Mouse (Mus musculus): Measurements from ENCODE around the gene Adk. TPM values are rescaled to one million over a fixed set of nuclear protein-coding genes. Genes with fewer than 3 reads are reported as not detected.

The Adk gene
- polyA plus RNA-seq, 1 experiment from 2014 or later, result 197 TPM

DNA sequence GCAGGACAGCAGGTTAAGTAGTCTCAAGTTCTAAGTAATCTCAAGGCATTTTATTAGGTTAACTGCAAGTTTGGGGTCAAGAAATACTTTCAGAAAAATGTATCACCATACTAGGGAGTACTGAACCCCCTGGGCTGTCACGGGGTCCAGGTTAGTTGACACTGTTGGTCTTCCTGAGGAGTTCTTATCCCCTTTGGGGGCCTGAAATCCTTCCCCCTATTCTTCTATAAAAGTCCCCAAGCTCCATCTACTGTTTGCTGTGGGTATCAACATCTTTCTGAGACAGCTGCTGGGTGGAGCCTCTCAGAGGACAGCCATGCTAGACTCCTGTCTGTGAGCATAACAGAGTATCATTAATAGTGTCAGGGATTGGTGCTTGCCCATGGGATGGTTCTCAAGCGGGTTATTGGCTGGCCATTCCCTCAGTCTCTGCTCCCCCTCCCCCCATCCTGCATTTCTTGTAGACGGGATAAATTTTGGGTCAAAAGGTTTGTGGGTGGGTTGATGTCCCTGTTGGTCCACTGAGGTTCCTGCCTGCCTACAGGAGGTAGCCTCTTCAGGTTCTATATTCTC lies 63.6 kb downstream of the Adk start:
- Histone ChIP-seq H3K27me3 (no peaks in the 10 kb centered on the region), H3K36me3 (replicated peaks) (no peaks in the 10 kb centered on the region), H3K27ac (replicated peaks) (0 out of 2 replicates have a peak overlapping the region, but pooled peaks have one; percentile 21), H3K9ac (no peak overlapping the region), H3K4me3 (replicated peaks) (no peak overlapping the region), H3K9me3 (replicated peaks) (no peaks in the 10 kb centered on the region), H3K4me2 (no peak overlapping the region), H3K4me1 (replicated peaks) (peaks cover 37% of the 10 kb centered on the region)
- peak; percentile 33; the same call in 1 of the 2 replicates for ATAC-seq (ENCODE audit: insufficient read depth)
- 49% methylated on average over 3 of the region's 3 CpGs for WGBS (ENCODE audit: insufficient replicate concordance)

DNA sequence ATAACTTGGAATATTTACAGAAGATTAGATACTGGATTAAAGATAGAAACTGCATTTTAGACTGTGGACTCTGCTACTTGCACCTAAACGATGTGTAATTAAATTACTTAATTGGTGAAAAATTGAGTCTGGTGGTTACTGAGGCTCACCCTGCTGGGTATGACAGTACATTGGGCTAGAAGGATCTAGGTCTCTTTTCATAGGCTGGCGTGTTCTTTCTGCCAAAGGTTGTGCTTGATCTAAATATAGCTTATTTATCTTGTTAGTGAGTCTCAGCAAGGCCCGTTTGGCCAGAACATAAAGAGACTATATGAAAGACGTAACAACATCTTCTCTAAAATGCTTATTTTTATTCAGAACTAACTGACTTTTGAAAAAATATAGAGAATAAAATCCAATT lies 65.7 kb downstream of the Adk start:
- Histone ChIP-seq H3K36me3 (replicated peaks) (no peaks in the 10 kb centered on the region), H3K4me2 (no peak overlapping the region), H3K27me3 (no peaks in the 10 kb centered on the region), H3K4me1 (replicated peaks) (peaks cover 28% of the 10 kb centered on the region), H3K27ac (replicated peaks) (no peak overlapping the region), H3K4me3 (replicated peaks) (no peak overlapping the region), H3K9ac (no peak overlapping the region), H3K9me3 (replicated peaks) (no peaks in the 10 kb centered on the region)
- WGBS (ENCODE audit: insufficient replicate concordance), result 55% methylated on average over 4 of the region's 4 CpGs
- ATAC-seq (ENCODE audit: insufficient read depth), result no peak

DNA sequence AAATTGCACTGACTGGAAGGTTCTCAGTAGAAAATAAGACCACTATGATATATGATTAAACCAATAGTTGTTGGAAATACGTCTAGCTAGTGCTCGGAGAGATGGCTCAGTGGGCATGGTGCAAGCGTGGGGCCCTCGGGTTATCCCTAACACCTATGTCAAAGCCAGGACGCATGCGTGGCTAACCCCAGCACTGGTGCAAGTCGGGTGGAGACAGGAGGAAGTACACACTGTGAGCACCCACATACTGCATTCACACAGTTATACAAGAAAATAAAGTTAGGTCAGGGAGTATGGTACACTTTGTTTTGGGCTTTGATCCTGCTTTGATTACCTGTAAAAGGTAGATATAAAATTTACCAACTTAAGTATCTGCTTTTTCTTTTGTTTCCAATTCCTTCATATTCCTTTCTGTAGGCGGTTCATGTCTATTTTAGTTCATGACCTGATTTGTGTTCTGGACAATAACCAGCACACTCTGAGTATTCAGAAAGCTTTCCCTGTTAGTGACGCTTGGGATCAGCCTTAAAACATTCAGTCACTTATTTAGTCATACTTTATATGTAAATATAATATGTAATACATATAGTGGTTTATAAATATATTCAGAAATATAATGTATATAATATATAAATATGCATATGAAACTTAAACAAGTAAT lies 67.4 kb downstream of the Adk start:
- H3K9me3 ChIP-seq (replicated peaks), result no peaks in the 10 kb centered on the region
- no peaks in the 10 kb centered on the region for H3K27me3 ChIP-seq
- no peak overlapping the region for H3K27ac ChIP-seq (replicated peaks)
- no peak overlapping the region for H3K4me3 ChIP-seq (replicated peaks)
- 0 out of 2 replicates have a peak, but pooled peaks cover 6% of the 10 kb centered on the region for H3K36me3 ChIP-seq (replicated peaks)
- ATAC-seq (ENCODE audit: insufficient read depth), result no peak
- no peak overlapping the region for H3K4me2 ChIP-seq
- 63% methylated on average over 9 of the region's 9 CpGs for WGBS (ENCODE audit: insufficient replicate concordance)
- peaks cover 23% of the 10 kb centered on the region; the same call in 1 of the 2 replicates for H3K4me1 ChIP-seq (replicated peaks)
- H3K9ac ChIP-seq, result no peak overlapping the region

DNA sequence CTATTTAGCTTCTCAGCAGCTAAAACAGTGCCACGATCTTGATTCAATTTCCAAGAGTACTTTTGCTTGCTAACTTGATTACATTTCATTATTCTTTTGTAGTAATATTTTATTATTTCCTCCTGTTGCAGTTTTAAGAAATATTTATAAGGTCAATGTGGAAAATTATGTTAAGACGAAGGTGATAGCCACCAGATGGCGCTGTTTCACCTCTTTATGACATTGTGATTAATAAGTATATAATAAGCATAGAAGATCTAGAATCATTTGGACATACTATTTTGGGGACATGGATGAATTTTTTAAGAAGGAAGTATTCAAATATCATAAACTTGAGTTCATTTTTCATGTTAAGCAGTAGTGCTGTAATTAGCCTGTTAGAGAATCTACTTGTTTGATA lies 68.1 kb downstream of the Adk start:
- Histone ChIP-seq H3K9me3 (replicated peaks) (no peaks in the 10 kb centered on the region), H3K4me2 (no peak overlapping the region), H3K4me3 (replicated peaks) (no peak overlapping the region), H3K36me3 (replicated peaks) (0 out of 2 replicates have a peak, but pooled peaks cover 6% of the 10 kb centered on the region), H3K9ac (no peak overlapping the region), H3K4me1 (replicated peaks) (peaks cover 23% of the 10 kb centered on the region; the same call in 1 of the 2 replicates), H3K27me3 (no peaks in the 10 kb centered on the region), H3K27ac (replicated peaks) (no peak overlapping the region)
- ATAC-seq (ENCODE audit: insufficient read depth), result no peak
- 17% methylated on average over 3 of the region's 3 CpGs for WGBS (ENCODE audit: insufficient replicate concordance)

DNA sequence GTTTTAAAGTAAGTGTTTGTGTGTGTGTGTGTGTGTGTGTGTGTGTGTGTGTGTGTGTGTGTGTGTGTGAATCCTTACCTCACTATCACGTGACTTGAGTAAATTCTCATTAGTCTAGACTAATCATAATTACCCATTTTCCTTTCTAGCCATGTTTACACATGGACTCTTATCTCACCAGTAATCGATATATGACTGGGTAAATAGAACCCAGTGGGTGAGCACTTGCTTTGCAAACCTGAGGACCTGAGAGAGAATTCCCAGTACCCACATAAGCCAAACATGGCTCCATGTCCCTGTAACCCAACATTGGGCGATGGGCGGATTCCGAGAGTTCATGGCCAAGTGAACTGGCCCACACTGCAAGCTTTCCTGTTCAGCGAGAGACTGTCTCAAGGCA lies 74.8 kb downstream of the Adk start:
- Histone ChIP-seq H3K9ac (no peak overlapping the region), H3K36me3 (replicated peaks) (0 out of 2 replicates have a peak, but pooled peaks cover 6% of the 10 kb centered on the region), H3K4me2 (no peak overlapping the region), H3K27me3 (no peaks in the 10 kb centered on the region), H3K4me3 (replicated peaks) (no peak overlapping the region), H3K27ac (replicated peaks) (no peak overlapping the region), H3K9me3 (replicated peaks) (no peaks in the 10 kb centered on the region), H3K4me1 (replicated peaks) (peaks cover 7% of the 10 kb centered on the region)
- 75% methylated on average over 6 of the region's 6 CpGs for WGBS (ENCODE audit: insufficient replicate concordance)
- no peak for ATAC-seq (ENCODE audit: insufficient read depth)

DNA sequence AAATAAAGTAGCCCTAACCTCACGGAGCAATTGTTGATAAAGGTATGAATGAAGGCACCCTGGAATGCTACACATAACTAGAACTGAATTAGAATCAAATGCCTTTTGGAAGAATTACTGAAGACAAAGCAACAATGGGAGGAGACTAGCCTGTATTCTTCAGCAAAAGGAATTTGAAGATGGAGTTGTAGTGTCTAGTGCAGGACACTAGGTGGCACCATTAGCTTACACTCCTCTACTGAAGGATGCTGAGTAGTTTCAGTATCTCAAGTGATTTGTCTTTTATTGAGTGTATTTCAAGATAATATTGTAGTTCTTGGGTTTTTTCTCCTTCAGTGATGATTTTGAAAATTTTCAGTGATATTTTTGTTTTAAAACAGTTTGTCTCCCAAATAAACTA lies 84.5 kb downstream of the Adk start:
- H3K4me1 ChIP-seq (replicated peaks), result no peaks in the 10 kb centered on the region
- no peak overlapping the region for H3K4me2 ChIP-seq
- ATAC-seq (ENCODE audit: insufficient read depth), result no peak
- no peaks in the 10 kb centered on the region for H3K27me3 ChIP-seq
- no peaks in the 10 kb centered on the region for H3K36me3 ChIP-seq (replicated peaks)
- H3K4me3 ChIP-seq (replicated peaks), result no peak overlapping the region
- H3K27ac ChIP-seq (replicated peaks), result no peak overlapping the region
- no peak overlapping the region for H3K9ac ChIP-seq
- WGBS (ENCODE audit: insufficient replicate concordance), result 53% methylated on average over 1 of the region's 1 CpGs
- no peaks in the 10 kb centered on the region for H3K9me3 ChIP-seq (replicated peaks)

DNA sequence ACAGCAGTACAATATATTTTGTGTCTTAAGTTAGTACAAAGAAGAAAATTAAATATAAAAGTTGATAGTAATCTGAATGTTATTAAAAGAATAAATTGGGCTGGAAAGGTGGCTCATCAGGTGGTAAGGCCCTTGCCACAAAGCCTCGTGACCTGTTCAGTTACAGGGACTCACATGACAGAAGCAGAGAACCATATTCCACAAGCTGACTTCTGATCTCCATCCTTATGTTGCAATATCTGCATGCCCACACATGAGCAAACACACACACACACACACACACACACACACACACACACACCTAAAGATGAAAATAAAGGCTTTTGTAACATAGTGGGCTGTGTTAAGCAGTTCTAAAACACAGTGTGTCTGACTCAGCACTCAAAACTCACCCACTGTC lies 90.2 kb downstream of the Adk start:
- H3K27me3 ChIP-seq, result no peaks in the 10 kb centered on the region
- H3K4me3 ChIP-seq (replicated peaks), result no peak overlapping the region
- ATAC-seq (ENCODE audit: insufficient read depth), result no peak
- 0 out of 2 replicates have a peak, but pooled peaks cover 4% of the 10 kb centered on the region for H3K4me1 ChIP-seq (replicated peaks)
- no peak overlapping the region for H3K27ac ChIP-seq (replicated peaks)
- no peaks in the 10 kb centered on the region for H3K36me3 ChIP-seq (replicated peaks)
- no peak overlapping the region for H3K9ac ChIP-seq
- WGBS (ENCODE audit: insufficient replicate concordance), result 71% methylated on average over 1 of the region's 1 CpGs
- no peaks in the 10 kb centered on the region for H3K9me3 ChIP-seq (replicated peaks)
- no peak overlapping the region for H3K4me2 ChIP-seq

DNA sequence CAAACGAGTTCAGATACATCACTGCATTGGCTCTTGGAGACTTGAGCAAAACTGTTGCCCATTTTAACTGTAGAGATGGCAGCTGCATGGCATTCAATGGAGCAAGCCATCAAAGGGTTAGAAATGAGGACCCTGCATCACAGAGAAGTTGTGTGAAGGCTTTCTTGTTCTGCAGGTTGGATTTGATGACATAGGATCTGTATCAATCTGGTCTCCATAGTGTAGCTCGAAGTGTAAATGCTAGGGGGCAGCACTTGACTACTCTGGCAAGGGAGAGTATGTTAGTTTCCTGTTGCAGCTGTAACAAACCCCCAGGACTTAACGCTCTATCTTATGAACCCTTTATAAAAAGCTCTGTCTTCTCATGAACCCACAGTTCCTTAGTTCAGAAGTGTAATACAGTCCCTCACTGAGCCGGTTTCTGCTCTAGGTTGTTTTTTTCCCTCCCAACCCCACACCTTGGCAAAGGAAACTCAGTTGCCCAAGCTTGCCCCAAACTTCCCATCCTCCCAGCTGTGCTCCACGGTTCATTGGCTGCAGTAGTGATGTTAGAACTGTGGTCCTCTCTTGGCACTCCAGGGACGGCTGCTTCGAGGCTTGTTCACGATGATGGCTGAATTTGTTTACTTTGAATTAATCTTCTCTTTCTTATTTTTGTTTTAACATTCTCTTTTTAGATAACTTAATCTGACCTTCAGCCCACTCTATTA lies 91.2 kb downstream of the Adk start:
- ATAC-seq (ENCODE audit: insufficient read depth), result no peak
- no peaks in the 10 kb centered on the region for H3K36me3 ChIP-seq (replicated peaks)
- 70% methylated on average over 8 of the region's 8 CpGs for WGBS (ENCODE audit: insufficient replicate concordance)
- no peak overlapping the region for H3K9ac ChIP-seq
- H3K27me3 ChIP-seq, result no peaks in the 10 kb centered on the region
- H3K9me3 ChIP-seq (replicated peaks), result no peaks in the 10 kb centered on the region
- 0 out of 2 replicates have a peak, but pooled peaks cover 4% of the 10 kb centered on the region for H3K4me1 ChIP-seq (replicated peaks)
- H3K27ac ChIP-seq (replicated peaks), result no peak overlapping the region
- no peak overlapping the region for H3K4me2 ChIP-seq
- H3K4me3 ChIP-seq (replicated peaks), result no peak overlapping the region

DNA sequence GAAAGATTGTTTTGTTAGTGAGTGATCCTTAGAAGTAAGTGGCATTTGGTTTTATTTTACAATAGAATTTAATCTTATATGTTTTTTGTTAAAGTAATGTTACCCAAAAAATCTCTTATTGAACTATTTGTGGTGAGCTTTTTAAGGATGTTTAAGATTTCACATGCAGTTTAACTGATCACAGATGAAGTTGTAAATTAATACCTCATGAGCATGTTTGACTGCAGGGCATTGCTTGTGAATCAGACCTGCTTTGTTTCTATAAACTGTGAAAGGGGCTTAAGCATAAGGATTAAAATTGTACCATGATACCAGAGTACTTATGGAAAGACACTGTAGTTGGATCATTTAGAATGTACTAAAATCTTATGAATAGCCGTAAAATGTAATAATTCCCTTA lies 94.8 kb downstream of the Adk start:
- Histone ChIP-seq H3K27me3 (no peaks in the 10 kb centered on the region), H3K27ac (replicated peaks) (no peak overlapping the region), H3K4me2 (no peak overlapping the region), H3K36me3 (replicated peaks) (no peaks in the 10 kb centered on the region), H3K9me3 (replicated peaks) (no peaks in the 10 kb centered on the region), H3K9ac (no peak overlapping the region), H3K4me1 (replicated peaks) (0 out of 2 replicates have a peak, but pooled peaks cover 2% of the 10 kb centered on the region), H3K4me3 (replicated peaks) (no peak overlapping the region)
- ATAC-seq (ENCODE audit: insufficient read depth), result no peak
- WGBS (ENCODE audit: insufficient replicate concordance), result 87% methylated on average over 1 of the region's 1 CpGs

DNA sequence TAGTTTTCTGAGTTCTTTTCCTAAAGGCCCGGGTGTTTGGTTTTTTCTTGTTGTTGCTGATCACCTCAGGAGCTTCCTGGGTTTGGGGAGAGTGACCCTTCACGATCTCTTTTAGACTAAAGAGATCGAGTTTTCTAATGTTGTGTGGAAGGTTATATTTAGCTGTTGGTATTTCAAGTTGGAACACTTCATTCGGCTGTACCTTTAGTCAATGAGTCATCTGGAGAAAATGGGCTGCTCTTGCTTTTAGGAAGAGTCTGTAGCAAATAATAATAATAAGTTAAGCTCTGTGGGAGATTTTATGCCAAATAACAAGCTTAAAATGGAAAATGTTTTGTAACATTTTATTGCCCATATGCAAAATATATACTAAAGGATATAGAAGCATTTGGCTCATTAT lies 97.9 kb downstream of the Adk start:
- Histone ChIP-seq H3K4me1 (replicated peaks) (peaks cover 6% of the 10 kb centered on the region; the same call in 1 of the 2 replicates), H3K9ac (no peak overlapping the region), H3K36me3 (replicated peaks) (no peaks in the 10 kb centered on the region), H3K9me3 (replicated peaks) (no peaks in the 10 kb centered on the region), H3K4me3 (replicated peaks) (no peak overlapping the region), H3K27me3 (no peaks in the 10 kb centered on the region), H3K27ac (replicated peaks) (no peak overlapping the region), H3K4me2 (no peak overlapping the region)
- WGBS (ENCODE audit: insufficient replicate concordance), result 64% methylated on average over 4 of the region's 4 CpGs
- ATAC-seq (ENCODE audit: insufficient read depth), result no peak

DNA sequence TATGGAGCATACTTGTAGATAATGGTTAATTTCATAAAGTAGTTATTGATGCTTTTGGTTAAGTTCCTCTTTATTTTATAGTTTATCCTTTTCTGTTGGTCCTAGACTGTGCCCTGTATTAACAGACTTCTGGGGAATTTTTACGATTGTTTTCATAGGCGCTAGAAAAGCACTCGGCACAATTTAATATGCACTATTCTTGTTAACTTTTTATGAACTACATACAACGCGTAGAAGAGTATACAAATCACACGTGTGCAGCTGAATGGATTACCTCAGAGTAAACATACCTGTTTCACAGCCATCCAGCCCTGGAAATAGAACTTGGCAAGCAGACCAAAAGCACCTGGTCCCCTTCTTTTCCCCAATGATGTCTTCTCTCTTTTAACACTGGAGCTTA lies 99.7 kb downstream of the Adk start:
- ATAC-seq (ENCODE audit: insufficient read depth), result no peak
- Histone ChIP-seq H3K4me1 (replicated peaks) (peaks cover 6% of the 10 kb centered on the region; the same call in 1 of the 2 replicates), H3K36me3 (replicated peaks) (no peaks in the 10 kb centered on the region), H3K4me2 (no peak overlapping the region), H3K9ac (no peak overlapping the region), H3K9me3 (replicated peaks) (no peaks in the 10 kb centered on the region), H3K27ac (replicated peaks) (no peak overlapping the region), H3K4me3 (replicated peaks) (no peak overlapping the region), H3K27me3 (no peaks in the 10 kb centered on the region)
- 84% methylated on average over 6 of the region's 6 CpGs for WGBS (ENCODE audit: insufficient replicate concordance)
